Mouse (Mus musculus): ENCODE measurements around the gene Cdk20. TPM values are rescaled to one million over a fixed set of nuclear protein-coding genes. Genes with fewer than 3 reads are reported as not detected.

Cdk20 gene
- polyA plus RNA-seq, 1 experiment from 2014 or later, result 4.8 TPM

GRCm38 (mm10) chr13:64443263-64443894 is 11.3 kb downstream of the Cdk20 start:
- Histone ChIP-seq H3K36me3 (replicated peaks; ENCODE audit: insufficient read depth, low read length) (peaks cover 4% of the 10 kb centered on the region), H3K4me3 (ENCODE audit: low read depth, low read length) (no peak overlapping the region), H3K27ac (ENCODE audit: low read depth) (no peak overlapping the region), H3K27me3 (ENCODE audit: insufficient read depth, low read length) (no peaks in the 10 kb centered on the region), H3K9ac (replicated peaks) (no peak overlapping the region), H3K9me3 (ENCODE audit: low read length) (no peaks in the 10 kb centered on the region), H3K4me2 (ENCODE audit: low read depth, low read length) (no peak overlapping the region), H3K4me1 (ENCODE audit: insufficient read depth) (no peaks in the 10 kb centered on the region)
- TF ChIP-seq CTCF (IDR thresholded peaks at IDR 0.05; ENCODE audit: low read depth) (peak; percentile 62), EP300 (IDR thresholded peaks at IDR 0.05; ENCODE audit: low read depth) (no peak)
- DNase-seq (peak; percentile 40), ATAC-seq (no peak)
- WGBS (ENCODE audit: insufficient replicate concordance), result 51% methylated on average over 4 of the region's 4 CpGs

DNA sequence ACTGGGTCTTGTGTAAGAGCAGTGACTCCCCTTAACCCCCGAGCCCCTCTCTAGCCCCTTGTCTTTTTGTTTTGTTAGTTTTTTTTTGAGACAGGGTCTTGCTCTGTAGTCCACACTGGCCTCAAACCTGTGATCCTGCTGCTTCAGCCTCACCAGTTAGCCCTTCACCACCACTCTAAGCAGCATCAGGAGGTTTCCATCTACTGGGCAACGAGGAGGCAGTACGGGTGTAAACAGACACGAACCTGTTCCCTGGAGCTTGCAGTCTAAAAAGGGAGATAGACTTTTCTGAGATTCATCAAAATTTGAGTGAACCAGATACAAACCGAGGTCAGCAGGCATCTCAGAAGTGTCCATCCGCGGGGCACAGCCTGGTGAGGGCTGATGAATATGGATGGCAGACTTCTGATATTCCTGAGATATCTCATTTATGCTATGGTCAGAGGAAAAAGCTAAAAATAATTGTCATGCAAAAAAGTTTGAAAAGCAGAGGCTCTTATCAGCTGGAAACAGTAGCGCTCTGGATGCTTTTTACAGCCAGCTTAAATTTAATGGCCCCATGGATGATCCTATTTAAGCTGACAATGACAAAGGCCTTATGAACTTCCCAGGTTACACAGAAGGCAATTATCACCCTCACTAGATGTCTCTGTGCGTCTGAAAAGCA is 13.3 kb downstream of the Cdk20 start:
- Histone ChIP-seq H3K9me3 (ENCODE audit: low read length) (no peaks in the 10 kb centered on the region), H3K9ac (replicated peaks) (no peak overlapping the region), H3K4me2 (ENCODE audit: low read depth, low read length) (no peak overlapping the region), H3K27ac (ENCODE audit: low read depth) (no peak overlapping the region), H3K4me3 (ENCODE audit: low read depth, low read length) (no peak overlapping the region), H3K27me3 (ENCODE audit: insufficient read depth, low read length) (no peaks in the 10 kb centered on the region), H3K4me1 (ENCODE audit: insufficient read depth) (no peaks in the 10 kb centered on the region), H3K36me3 (replicated peaks; ENCODE audit: insufficient read depth, low read length) (0 out of 2 replicates have a peak, but pooled peaks cover under 1% of the 10 kb centered on the region)
- 54% methylated on average over 9 of the region's 9 CpGs for WGBS (ENCODE audit: insufficient replicate concordance)
- no peak for ATAC-seq
- TF ChIP-seq EP300 (IDR thresholded peaks at IDR 0.05; ENCODE audit: low read depth), result no peak
- TF ChIP-seq CTCF (IDR thresholded peaks at IDR 0.05; ENCODE audit: low read depth), result no peak
- no peak for DNase-seq

- H3K4me1 ChIP-seq (ENCODE audit: insufficient read depth), result no peaks in the 10 kb centered on the region
- 0% methylated on average over 1 of the region's 1 CpGs for WGBS (ENCODE audit: insufficient replicate concordance)
- TF ChIP-seq EP300 (IDR thresholded peaks at IDR 0.05; ENCODE audit: low read depth), result no peak
- TF ChIP-seq CTCF (IDR thresholded peaks at IDR 0.05; ENCODE audit: low read depth), result peak; percentile 84
- H3K36me3 ChIP-seq (replicated peaks; ENCODE audit: insufficient read depth, low read length), result no peaks in the 10 kb centered on the region
- DNase-seq, result no peak
- H3K27ac ChIP-seq (ENCODE audit: low read depth), result no peak overlapping the region
- H3K4me3 ChIP-seq (ENCODE audit: low read depth, low read length), result no peak overlapping the region
- peak; percentile 49 for ATAC-seq
- no peaks in the 10 kb centered on the region for H3K9me3 ChIP-seq (ENCODE audit: low read length)
- no peak overlapping the region for H3K9ac ChIP-seq (replicated peaks)
- no peaks in the 10 kb centered on the region for H3K27me3 ChIP-seq (ENCODE audit: insufficient read depth, low read length)
- no peak overlapping the region for H3K4me2 ChIP-seq (ENCODE audit: low read depth, low read length)
Measured at GRCm38 (mm10) chr13:64447947-64448346, 15.8 kb downstream of the Cdk20 start.

DNA sequence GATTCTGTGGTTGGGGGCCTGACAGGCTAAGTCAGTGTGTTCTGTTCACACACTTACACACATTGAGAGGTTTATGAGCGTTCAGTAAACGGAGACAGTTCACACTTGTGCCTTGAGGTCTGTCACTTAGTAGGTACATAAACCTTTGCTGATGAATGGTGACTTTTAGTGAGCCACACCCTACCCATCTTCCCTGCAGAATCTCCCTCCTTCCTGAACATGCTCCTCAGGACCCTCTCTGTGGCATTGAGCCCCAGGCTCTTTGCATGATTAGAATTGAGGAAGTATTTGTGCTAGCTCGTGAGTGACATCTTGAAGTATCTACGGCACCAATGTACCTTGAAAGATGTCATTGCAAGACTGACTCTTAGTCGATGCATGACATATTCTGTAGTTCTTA is 16.6 kb downstream of the Cdk20 start:
- ATAC-seq, result no peak
- Histone ChIP-seq H3K9ac (replicated peaks) (no peak overlapping the region), H3K36me3 (replicated peaks; ENCODE audit: insufficient read depth, low read length) (no peaks in the 10 kb centered on the region), H3K4me2 (ENCODE audit: low read depth, low read length) (no peak overlapping the region), H3K4me3 (ENCODE audit: low read depth, low read length) (no peak overlapping the region), H3K27ac (ENCODE audit: low read depth) (no peak overlapping the region), H3K27me3 (ENCODE audit: insufficient read depth, low read length) (no peaks in the 10 kb centered on the region), H3K4me1 (ENCODE audit: insufficient read depth) (no peaks in the 10 kb centered on the region), H3K9me3 (ENCODE audit: low read length) (no peaks in the 10 kb centered on the region)
- WGBS (ENCODE audit: insufficient replicate concordance), result 68% methylated on average over 5 of the region's 5 CpGs
- TF ChIP-seq EP300 (IDR thresholded peaks at IDR 0.05; ENCODE audit: low read depth) (no peak), CTCF (IDR thresholded peaks at IDR 0.05; ENCODE audit: low read depth) (no peak)
- DNase-seq, result no peak

DNA sequence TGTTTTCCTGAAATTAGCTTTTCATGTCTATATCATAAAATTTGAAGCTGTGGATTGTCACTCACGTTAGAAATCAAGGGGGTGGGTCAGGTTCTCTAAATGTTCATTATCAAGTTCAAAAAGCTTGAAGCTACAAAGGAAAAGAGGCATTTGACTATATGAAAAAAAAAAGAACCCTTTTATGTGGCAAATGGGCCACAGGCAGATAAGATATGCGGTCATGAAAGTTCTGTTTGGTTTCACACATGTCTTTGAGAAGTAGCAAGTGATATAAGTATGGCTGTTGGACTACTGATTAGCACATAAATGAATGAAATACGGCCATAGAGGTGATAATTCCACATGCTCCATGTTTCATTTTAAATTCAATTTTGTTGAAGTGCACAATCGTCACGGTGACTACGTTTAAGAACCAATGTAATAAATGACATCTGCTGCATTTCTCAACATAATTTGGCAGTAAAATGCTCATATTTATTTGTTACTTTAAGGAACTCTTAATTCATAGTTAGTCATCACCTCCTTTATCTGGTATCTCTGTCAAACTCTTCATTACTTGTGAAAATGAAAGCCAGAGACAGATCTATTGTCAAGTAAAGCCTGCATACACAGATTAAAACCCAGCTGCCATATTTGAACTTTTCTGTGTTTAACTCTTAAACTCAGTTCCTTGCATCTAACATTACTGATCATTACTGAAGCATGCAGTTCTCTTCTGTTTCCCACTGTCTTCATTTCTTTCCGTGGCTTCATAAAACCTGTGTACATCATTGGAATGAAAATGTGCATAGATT is 18.1 kb downstream of the Cdk20 start:
- WGBS (ENCODE audit: insufficient replicate concordance), result 55% methylated on average over 7 of the region's 7 CpGs
- Histone ChIP-seq H3K4me3 (ENCODE audit: low read depth, low read length) (no peak overlapping the region), H3K9ac (replicated peaks) (no peak overlapping the region), H3K4me2 (ENCODE audit: low read depth, low read length) (no peak overlapping the region), H3K36me3 (replicated peaks; ENCODE audit: insufficient read depth, low read length) (no peaks in the 10 kb centered on the region), H3K27ac (ENCODE audit: low read depth) (no peak overlapping the region), H3K4me1 (ENCODE audit: insufficient read depth) (no peaks in the 10 kb centered on the region), H3K27me3 (ENCODE audit: insufficient read depth, low read length) (no peaks in the 10 kb centered on the region), H3K9me3 (ENCODE audit: low read length) (no peaks in the 10 kb centered on the region)
- TF ChIP-seq EP300 (IDR thresholded peaks at IDR 0.05; ENCODE audit: low read depth) (peak; percentile 90), CTCF (IDR thresholded peaks at IDR 0.05; ENCODE audit: low read depth) (no peak)
- ATAC-seq, result peak; percentile 38; the same call in 1 of the 2 replicates
- no peak for DNase-seq
